Mouse (Mus musculus) right cerebral cortex, adult 2 months (tissue): ENCODE measurements around the gene Proser1.
A peak's percentile ranks its signal among the peaks of the same experiment; 100 is the strongest.

Source experiments
- DNase-seq, 2 experiments: peaks; one replicate each; pipeline ENCODE4 v3.0.0; 2021 to 2022; ENCODE audit warnings: low spot score in 2 of 2

Proser1 gene

GRCm38 (mm10) chr3:53463046-53463764 lies at the start of gene Proser1, which contains the start of gene Nhlrc3:
Proser1 (plus strand) TSS chr3:53463666.
Nhlrc3 (minus strand) TSS chr3:53463332.
- DNase-seq = peak; percentile 97 to 98

- DNase-seq = no peak
These were observed 49.5 kb upstream of the Proser1 start for GRCm38 (mm10) chr3:53413959-53414358.

DNA sequence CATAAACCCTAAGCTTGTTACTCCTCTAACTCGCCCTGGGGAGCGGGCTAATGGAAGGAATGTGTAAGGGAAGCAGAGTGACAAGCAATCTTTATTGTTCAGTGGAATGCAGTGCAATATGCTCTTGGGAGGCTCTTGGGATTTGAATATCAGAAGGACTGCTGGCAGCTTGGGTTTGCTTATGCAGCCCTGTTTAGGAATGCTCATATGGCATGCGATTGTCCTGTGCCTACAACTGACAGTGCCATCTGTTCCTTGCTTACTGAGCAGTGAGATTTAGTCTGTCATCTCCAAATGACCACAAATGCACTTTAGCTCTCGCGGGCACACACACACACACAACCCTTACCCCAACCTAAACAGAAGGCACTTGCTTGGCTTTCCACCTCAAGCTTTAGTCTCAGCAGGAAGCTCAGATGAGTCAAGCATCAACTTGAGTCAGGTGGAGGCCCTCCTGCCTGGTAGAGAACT lies 47.4 kb upstream of the Proser1 start:
- peak in 1 of 2 experiments; percentile 23 for DNase-seq

DNA sequence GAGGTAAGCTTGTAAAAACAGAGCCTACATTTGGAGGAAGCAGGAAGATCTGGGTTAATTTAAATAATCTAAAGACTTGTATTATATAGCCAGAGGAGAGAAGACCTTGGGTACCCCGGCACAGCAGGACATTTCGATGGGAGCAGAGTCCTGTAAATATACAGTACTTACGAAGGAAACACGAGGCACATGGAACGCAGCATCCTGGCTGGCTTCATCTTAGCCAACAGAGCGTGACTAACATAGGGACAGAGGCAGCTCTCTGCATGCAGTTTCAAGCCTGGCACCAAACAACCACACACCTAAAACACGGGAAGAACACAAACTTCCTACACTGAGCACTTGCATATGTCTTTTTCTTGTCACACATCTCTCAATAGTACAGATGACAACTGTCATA lies 45.8 kb upstream of the Proser1 start:
- DNase-seq = no peak

- no peak for DNase-seq
These were observed 41.8 kb upstream of the Proser1 start for GRCm38 (mm10) chr3:53421656-53422055.

GRCm38 (mm10) chr3:53422691-53423090 lies 40.8 kb upstream of the Proser1 start:
- no peak for DNase-seq

DNA sequence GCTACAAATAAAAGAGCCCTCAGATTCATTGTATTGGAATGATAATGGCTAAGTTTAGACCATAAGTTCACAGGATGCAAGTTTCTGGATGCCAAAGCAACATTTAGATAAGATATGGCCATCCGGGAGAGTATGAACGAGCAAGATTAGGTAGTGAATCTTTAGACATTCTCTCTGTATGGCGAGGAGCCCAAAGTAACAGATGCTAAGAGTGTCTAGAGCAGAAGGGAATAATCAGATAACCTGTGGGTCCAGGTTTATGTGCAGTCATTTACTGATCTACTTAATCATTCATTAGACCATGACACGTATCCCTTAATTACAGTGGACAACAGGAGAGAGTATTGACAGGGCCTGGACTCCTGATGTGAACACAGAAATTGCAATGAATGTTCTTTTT lies 39.9 kb upstream of the Proser1 start:
- no peak for DNase-seq

- DNase-seq = no peak
These were observed 28.9 kb upstream of the Proser1 start for GRCm38 (mm10) chr3:53434610-53435009.

DNA sequence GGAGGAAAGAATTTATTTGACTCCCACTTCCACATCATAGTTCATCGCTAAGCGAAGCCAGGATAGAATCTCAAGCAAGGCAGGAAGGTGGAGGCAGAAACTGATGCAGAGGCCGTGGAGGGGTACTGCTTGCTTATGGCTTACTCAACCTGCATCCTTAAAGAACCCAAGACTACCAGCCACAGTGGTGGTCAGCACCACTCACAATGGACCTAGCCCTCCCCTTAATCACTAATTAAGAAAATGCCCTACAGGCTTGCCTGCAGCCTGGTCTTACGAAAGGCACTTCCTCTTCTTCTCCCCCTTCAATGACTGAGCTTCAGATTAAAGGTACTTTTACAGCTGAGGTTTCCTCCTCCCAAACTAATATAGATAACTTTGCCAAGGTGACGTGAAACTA lies 26.9 kb upstream of the Proser1 start:
- no peak for DNase-seq

DNA sequence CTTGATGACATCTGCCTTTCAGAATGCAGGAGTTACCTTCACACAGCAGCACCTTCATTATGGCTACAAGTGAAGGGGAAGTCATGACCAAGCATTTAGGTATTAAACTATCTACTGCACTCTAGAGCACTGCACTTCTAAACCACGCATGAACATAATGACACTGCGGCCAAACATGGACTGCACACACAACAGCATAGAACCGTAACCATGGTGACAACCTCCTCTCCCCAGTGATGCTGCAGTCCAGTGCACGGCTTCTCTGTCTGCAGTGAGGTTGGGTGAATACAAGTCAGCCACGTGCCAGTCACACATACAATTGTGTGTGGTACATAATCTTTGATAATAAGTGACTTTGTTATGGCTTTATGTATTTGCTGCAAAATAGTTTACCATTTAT lies 17.9 kb upstream of the Proser1 start:
- no peak for DNase-seq

DNA sequence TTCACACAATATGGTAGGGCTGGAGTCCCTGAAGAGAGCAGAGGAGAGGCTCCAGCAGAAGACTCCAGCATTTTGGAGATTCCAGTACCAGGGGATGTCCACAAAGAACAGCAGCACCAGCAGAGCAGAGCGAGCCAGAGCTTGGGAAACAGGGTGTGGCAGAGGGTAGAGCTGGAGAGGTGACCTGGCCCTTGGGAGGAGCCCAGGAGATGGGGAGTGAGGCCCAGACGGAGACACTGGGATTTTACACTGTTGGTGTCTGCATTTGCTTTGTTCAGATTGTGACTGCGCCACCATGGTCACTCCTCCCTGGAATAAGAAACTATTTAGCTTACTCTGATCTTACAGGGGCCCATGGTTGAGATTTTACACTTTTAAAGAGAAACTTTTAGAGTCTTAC lies 16.7 kb upstream of the Proser1 start:
- DNase-seq = no peak

DNA sequence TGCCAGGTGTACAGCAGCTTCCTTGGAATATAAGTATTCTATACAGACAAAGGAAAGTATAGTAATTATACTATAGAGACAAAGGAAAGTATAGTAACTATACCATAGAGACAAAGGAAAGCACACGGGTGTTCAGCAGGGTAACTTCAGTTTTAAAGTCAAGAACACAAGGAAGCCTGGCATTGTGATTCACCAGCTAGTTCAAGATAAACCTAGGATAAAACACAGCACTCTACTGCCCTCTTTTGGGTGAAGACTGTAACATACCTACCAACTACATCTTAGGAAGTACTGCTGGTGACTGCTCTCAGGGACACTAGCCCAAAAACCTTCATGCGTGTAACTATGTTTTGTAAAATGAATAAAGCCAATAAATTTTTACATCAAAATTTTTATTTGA lies 15.3 kb upstream of the Proser1 start:
- DNase-seq = peak; percentile 35 to 71

- DNase-seq = no peak
These were observed 12.8 kb upstream of the Proser1 start for GRCm38 (mm10) chr3:53450666-53451065.

DNA sequence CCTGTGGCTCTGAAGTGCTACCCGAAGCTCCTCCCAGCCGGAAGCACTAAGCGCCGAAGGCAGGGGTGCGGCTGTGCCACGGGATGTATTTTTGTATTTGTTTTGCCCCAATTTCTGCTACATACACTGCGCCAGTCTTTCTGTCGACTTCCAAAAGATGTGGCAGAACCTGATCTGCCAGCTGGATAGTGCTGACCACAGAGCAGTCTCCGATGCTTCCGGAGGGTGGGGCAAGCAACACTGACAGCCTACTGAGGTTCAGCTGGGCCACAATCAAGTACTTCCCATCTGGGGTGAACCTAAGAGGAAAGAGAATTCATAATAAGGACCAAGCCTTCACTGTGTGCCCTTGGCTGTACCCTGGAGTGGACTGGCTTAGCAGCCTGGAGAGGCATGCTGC lies 11.1 kb upstream of the Proser1 start:
- no peak for DNase-seq

GRCm38 (mm10) chr3:53453346-53453745 lies 10.1 kb upstream of the Proser1 start:
- no peak for DNase-seq

- DNase-seq = no peak
These were observed 9.5 kb upstream of the Proser1 start for GRCm38 (mm10) chr3:53454005-53454404.

DNA sequence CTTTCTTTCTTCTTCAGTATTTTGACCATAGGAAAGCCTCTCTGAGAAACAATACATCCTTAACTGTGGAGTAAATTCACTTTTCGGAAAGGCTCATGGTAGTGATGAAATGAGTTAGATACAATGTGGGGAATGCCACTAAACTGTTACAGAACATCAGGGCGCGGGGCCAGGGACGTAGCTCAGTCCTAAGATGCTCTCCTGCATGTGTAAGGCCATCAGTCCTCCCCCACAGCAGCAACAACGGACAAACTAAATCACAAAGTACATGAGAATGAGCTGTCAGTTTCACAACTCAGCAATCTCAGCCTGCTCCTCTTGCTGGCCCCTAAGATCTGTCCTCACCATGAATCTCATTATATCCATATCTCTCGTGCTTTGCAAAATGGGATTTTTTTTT lies 8.9 kb upstream of the Proser1 start:
- no peak for DNase-seq

GRCm38 (mm10) chr3:53454984-53455383 lies 8.5 kb upstream of the Proser1 start:
- no peak for DNase-seq

- no peak for DNase-seq
These were observed 5.7 kb upstream of the Proser1 start for GRCm38 (mm10) chr3:53457750-53458149.

- no peak for DNase-seq
These were observed 3.4 kb upstream of the Proser1 start for GRCm38 (mm10) chr3:53460106-53460505.

- DNase-seq = no peak
These were observed 793 bp upstream of the Proser1 start for GRCm38 (mm10) chr3:53462701-53463045.

DNA sequence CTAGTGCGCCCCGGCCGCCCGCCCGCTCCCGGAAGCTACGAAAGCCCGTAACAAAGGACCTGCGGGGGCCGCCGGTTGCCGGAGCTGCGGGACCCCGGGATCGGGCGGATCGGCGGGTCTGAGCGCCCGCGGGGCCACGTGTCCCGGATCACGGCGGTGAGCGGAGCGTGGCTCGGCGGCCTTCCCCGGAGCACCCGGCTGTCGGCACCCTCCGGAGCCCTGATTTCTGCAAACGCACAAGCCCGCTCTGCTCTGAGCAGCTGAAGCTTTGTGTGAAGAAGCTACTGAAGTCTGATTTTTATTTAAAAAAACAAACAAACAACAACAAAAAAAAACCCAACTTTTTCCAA lies 274 bp downstream of the Proser1 start:
- DNase-seq = no peak

DNA sequence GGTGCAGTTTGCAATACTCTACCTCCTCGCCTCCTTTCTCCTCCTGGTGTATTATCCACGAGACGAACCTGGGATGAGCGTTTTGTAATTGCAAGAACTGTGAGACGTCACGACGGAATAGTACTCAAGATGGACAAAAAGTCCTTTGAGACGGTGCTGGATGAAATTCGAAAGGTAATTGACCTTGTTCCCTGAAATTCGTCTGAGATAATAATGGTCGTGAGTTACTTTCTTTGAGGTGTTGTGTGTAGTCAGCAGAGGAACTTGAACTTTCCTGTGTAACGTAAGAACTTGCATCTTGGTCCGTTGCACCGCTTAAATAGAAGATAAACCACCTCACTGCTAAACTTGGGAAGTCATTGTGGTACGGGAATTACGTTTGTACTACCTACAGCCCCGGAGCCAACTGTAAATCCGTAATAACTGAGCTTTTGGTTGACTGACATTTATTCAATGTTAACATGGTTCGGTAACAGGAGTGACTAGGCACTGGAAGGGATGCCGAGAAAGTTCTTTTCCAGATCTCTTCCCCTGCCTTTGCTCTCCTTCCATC lies 756 bp downstream of the Proser1 start:
- no peak for DNase-seq

GRCm38 (mm10) chr3:53465330-53465729 lies 1.9 kb downstream of the Proser1 start:
- no peak for DNase-seq
